Mouse (Mus musculus): ENCODE measurements at regions not wholly inside any gene's neighbourhood (a gene's known extent, or its start where the extent isn't known, plus 50 kb on each side); places are given as distances from the start of the nearest gene placed in this dataset.
"Not testable (repeated sequence)": the region's sequence is repeated elsewhere in the genome, so short reads cannot be mapped to it uniquely, and the experiment has no call there.

- no peak for ATAC-seq (replicated peaks; ENCODE audit: poor library complexity, severe bottlenecking)
Observed at GRCm38 (mm10) chr13:7233399-7233798, 584.8 kb upstream of the Pfkp start.

- ATAC-seq (replicated peaks; ENCODE audit: poor library complexity, severe bottlenecking), result no peak
Observed at GRCm38 (mm10) chr13:7206626-7207211, 558.1 kb upstream of the Pfkp start.

- ATAC-seq (replicated peaks; ENCODE audit: poor library complexity, severe bottlenecking), result no peak
Observed at GRCm38 (mm10) chr13:7195990-7196389, 547.4 kb upstream of the Pfkp start.

- no peak for ATAC-seq (replicated peaks; ENCODE audit: poor library complexity, severe bottlenecking)
Observed at GRCm38 (mm10) chr13:7182216-7182751, 533.7 kb upstream of the Pfkp start.

- no peak for ATAC-seq (replicated peaks; ENCODE audit: poor library complexity, severe bottlenecking)
Observed at GRCm38 (mm10) chr13:7175561-7176160, 527.1 kb upstream of the Pfkp start.

- ATAC-seq (replicated peaks; ENCODE audit: poor library complexity, severe bottlenecking), result not testable (repeated sequence)
Observed at GRCm38 (mm10) chr13:7170035-7170434, 521.5 kb upstream of the Pfkp start.

GRCm38 (mm10) chr13:7146337-7146736, 497.8 kb upstream of the Pfkp start:
- ATAC-seq (replicated peaks; ENCODE audit: poor library complexity, severe bottlenecking), result no peak

GRCm38 (mm10) chr13:7110572-7110971, 462.0 kb upstream of the Pfkp start:
- ATAC-seq (replicated peaks; ENCODE audit: poor library complexity, severe bottlenecking), result no peak

GRCm38 (mm10) chr13:7103289-7103688, 454.7 kb upstream of the Pfkp start:
- ATAC-seq (replicated peaks; ENCODE audit: poor library complexity, severe bottlenecking), result peak; percentile 44; the same call in 1 of the 2 replicates

GRCm38 (mm10) chr13:7093072-7093649, 444.6 kb upstream of the Pfkp start:
- no peak for ATAC-seq (replicated peaks; ENCODE audit: poor library complexity, severe bottlenecking)

- no peak for ATAC-seq (replicated peaks; ENCODE audit: poor library complexity, severe bottlenecking)
Observed at GRCm38 (mm10) chr13:7090916-7091315, 442.3 kb upstream of the Pfkp start.

GRCm38 (mm10) chr13:7066211-7066610, 417.6 kb upstream of the Pfkp start:
- no peak for ATAC-seq (replicated peaks; ENCODE audit: poor library complexity, severe bottlenecking)

- no peak for ATAC-seq (replicated peaks; ENCODE audit: poor library complexity, severe bottlenecking)
Observed at GRCm38 (mm10) chr13:7063717-7064116, 415.1 kb upstream of the Pfkp start.

- ATAC-seq (replicated peaks; ENCODE audit: poor library complexity, severe bottlenecking), result no peak
Observed at GRCm38 (mm10) chr13:7057545-7057944, 409.0 kb upstream of the Pfkp start.
